Mouse (Mus musculus) colon, adult 2 months (tissue): ENCODE measurements around the gene Cdiptos. TPM values are rescaled to one million over a fixed set of nuclear protein-coding genes. Genes with fewer than 3 reads are reported as not detected.

Source experiments
- polyA plus RNA-seq: library from polyadenylated mRNA; depleted of rRNA; stranded (reverse); fragments of >200 nt; gene quantifications from 2 replicates; pipeline ENCODE4 v1.2.3, GENCODE M21; 2012; rRNA removed

Cdiptos gene
- 0.65 and 0.88 TPM in 2 replicates for polyA plus RNA-seq

DNA sequence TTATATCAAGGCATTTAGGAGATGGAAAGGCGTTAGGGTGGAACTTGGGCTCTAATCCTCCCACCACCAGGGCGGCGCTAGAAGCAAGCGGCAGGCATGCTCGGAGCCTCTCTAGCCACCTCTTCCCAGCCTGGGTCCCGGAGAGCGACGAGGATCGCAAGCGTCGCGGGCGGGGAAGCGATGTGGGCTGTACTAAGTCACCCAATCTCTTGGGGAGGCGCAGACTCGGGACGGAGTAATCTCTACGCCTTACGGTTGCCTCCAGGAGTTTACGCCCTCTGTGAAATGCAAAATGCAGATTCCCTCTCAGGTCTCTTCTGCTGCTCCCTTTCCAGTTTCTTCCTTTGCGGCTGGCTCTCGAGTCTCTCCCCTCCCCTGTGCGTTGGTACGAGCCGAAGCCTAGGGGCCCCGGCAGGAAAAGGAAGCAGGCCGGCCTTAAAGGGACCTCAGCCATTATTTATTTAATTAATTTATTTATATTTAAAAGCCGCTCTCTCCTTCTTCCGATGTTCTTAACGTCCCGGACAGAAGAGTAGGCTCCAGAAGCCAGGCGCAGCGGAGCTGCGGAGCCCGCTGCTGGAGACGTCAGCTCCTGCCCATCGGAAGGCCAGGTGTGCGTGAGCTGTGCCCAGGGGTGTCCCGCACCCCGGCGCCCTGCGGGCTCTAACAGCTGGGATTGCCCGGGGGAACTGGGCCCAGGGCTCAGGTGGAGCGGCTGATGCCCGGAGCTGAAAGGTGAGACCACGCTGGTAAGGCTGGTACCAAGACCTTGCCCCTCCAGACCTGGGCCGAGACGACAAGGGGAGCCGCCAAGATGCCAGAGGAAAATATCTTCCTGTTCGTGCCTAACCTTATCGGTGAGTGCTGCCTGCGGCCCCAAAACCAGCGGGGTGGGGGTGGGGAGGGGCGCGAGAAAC, at the start of gene Cdiptos:
Gene Cdiptos, minus strand, starts transcription at position 149 of the 917 bp plus-strand sequence.

DNA sequence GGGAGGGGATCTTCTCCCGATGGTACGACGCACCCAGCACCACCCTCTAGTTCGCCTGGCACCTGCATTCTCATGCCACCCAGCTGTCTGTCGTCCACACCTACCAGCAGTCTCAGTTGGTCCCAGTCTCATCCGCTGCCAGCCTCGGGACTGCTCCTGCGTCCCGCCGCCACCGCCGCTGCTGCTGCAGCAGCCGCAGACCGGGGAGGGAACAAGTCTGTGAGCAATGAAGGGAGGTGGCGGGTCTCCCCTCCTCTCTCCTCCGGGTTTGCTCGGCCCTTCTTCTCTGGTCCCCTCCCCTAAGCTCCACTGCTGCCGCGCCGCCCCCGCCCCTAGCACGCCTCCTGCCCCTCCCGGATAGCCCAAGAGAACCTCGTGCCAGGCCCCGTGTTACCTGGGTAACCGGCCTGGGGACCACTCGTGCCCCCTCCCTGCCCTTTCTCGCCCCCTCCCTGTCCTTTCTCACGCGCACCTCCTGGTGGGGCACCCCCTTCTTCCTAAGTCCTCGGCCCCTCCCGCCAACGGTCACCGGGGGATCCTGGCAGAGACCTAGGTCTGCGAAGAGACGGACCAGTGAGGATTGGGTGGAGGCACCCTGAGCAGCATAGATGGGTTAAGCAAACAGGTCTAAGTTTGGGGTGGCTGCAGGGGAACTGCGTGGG, 45.1 kb upstream of the Cdiptos start, which contains the start of the genes Gm42742 and Prrt2:
Gene Gm42742, minus strand, starts transcription at position 197 of the 662 bp plus-strand sequence.
Gene Prrt2, minus strand, starts transcription at position 311 of the 662 bp plus-strand sequence.

DNA sequence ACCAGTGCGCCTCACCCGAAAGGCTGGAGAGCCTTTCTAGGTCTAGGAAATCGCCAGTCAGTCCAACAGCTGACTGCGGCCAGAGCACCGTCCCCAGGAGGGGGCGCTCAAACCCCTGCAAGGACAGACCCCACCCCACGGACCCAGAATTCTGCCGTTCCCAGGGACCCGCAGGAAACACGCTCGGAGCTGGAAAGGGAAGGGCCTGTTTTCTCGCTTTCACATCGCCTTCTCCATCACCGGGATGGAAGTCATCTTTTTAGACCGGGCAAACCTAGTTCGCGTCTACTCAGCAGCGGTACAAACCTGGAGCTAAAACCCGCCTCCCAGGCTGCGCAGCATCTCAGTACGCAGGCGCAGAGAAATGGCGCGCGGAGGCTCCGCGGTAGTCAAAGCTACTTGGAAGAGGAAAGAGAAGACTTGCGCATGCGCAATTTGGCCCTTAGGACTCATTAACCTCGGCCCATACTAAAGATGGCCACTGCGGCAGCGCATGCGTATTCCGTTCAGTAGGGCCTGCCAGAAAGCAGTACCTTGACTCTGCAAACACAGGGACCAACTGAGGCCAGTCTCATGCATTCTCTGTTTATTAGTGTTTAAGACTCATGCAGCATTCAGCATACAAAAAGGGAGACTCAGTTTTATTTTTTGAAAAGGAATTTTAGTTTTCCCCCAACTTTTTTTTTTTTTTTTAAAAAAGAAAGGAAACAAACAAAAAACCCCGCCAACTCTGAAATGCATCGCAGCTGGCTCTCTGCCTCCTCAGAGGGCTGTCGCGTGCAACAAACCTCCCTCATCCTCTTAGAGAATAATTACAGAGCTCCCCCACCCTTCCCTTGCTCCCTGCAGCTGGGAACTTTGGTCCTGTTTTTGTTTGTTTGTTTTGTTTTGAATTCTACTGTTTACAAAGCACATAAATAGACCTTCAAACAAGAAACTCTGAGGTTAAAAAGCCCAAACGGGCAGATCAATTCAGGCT, 41.4 kb upstream of the Cdiptos start, which contains the start of gene Pagr1a:
Gene Pagr1a, minus strand, starts transcription at position 382 of the 979 bp plus-strand sequence.

DNA sequence TGATC, 40.4 kb upstream of the Cdiptos start, which contains the start of gene Pagr1b:
Gene Pagr1b, minus strand, starts transcription at position 4 of the 5 bp plus-strand sequence.

DNA sequence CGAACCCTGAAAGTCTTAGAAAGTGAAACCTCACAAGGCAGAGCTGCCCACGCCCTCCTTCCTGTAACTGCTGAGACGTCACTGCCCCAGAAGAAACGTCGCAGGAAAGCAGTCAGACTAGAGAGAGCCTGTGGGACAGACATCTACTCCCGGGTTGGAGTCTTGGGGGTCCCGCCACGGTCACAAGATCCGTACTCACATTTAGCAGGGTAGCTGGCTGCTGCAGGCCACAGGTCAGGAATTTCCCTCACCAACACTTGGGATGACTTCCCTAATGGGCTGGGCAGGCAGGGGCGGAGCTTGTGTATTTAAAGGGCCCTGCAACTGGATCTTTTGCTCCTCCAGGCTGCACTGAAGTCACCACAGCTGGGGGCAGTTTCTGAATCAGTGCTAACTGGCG, 38.4 kb upstream of the Cdiptos start, which contains the start of gene Mvp:
Gene Mvp, minus strand, starts transcription at position 302 of the 400 bp plus-strand sequence.

DNA sequence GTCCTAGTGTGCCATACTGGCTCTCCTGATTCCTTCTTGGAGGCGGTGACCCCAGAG, 177 bp downstream of the Cdiptos start, which contains the start of gene Cdipt:
Gene Cdipt, plus strand, starts transcription at position 22 of the 57 bp plus-strand sequence.

DNA sequence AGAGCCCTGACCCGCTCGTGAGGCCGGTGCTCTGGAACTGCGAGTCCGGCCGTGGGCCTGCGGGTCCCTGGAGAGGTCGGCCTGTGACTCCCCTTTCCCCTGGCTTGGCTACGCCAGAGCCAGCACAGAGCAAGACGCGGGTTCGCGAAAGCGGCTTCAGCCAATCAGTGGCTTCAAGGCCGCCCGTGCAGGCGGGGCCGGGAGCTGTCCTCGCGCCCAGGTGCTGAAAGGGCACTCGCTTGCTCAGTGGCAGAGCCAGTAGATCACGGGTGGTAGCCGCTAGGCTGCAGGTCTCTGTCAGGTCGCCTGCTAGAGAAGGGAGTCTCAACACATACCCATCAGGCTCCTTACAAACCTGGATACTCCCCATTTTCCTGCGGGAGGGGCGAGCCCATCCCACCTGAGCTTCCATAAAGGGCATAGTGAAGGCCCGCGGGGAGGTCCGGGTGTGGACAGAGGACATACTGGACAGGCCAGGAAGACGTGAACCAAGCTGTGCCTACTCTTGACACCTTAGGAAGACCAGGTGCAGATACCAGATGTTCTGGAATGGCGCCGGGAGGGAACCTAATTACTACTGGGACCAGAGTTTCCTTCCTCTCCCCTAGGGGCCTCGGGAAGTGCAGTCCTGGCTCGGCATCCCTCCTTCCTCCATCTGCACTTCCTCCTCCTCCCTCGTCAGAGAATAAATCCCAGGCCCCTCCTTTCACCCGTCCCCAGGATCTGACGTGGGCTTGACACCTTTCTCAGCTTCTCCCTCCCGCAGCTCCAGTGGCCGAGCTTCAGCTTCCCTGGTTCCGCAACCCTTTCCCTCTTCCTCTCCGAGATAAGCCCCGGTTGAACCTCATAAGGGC, 25.9 kb downstream of the Cdiptos start, which contains the start of gene Sez6l2:
Gene Sez6l2, plus strand, starts transcription at position 771 of the 854 bp plus-strand sequence.

DNA sequence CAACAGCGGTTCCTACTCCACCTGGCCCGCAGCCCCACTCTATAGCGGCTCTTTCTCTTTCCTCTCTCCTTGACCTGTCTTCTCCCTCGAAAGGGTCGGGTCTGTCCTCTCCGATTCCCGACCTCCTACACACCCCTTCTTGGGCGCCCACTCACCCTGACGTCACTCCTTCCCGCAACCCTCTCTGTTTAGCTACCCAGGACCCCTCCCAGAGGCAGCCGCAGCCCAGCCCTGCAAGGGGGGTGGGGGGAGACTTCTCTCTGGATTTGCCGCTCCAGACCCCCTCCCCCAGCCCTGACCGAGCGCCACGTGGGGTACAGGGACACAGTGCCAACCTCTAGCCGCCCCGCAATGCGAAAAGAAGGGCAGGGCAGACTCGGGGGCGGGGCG, 26.5 kb downstream of the Cdiptos start, which contains the start of gene Asphd1:
Gene Asphd1, minus strand, starts transcription at position 180 of the 390 bp plus-strand sequence.

DNA sequence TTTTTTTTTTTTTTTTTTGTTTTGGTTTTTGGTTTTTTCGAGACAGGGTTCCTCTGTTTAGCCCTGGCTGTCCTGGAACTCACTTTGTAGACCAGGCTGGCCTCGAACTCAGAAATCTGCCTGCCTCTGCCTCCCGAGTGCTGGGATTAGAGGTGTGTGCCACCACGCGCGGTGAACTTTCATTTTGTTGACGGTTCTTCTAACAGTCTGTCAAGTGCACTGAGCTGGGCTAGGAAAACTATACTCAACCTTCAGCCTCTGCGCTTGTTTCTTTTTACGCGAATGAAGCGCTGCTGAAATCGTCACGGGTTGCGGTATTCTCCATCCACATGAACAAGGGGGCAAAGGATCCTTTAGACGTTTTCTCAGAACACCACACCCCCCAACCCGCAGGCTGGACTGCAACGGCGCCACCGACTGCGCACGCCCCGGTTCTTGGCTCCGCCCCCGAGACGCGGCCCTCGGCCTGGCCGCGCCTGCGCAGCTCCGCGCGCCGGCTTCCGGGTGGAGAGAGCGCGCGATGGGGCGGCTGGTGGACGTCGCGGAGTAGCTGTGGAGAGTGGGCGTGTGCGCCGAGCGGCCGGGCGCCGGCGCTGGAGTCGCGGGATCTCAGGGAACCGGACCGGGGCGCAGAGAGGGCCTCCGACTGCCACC, 47.4 kb downstream of the Cdiptos start, which contains the start of gene Kctd13:
Gene Kctd13, plus strand, starts transcription at position 496 of the 654 bp plus-strand sequence.

DNA sequence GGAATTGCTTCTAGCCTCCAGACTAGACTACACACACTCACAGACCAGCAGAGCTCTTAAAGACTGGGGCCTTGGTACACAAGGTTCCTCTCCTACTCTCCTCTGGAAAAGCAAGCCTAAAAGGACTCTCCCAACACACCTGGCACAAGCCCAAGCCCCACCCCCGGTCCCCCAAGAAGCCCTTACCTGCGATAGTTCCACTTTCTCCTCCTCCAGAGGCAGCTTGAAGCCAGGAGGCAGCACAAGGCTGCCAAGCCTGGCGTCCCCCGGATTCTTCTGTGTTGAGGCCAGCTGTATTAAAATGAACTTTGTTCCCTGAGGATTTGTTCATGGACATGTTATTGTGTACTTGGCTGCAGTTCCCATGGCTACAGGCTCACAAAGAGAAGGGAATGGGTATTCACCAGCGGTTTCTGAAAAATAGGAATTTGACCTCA, 53.3 kb downstream of the Cdiptos start, which contains the start of gene Tmem219:
Gene Tmem219, minus strand, starts transcription at position 294 of the 437 bp plus-strand sequence.

Other genes with a start within 250 kb of the Cdiptos start
- gene Mapk3, start 216.5 kb downstream of the Cdiptos start, polyA plus RNA-seq = 651 and 659 TPM in 2 replicates
- gene Gdpd3, start 209.8 kb downstream of the Cdiptos start, polyA plus RNA-seq = 9.4 and 26.3 TPM in 2 replicates
- 414 and 445 TPM in 2 replicates for gene Ypel3, start 199.1 kb downstream of the Cdiptos start, polyA plus RNA-seq
- gene Tbx6, start 194.6 kb downstream of the Cdiptos start, polyA plus RNA-seq = 4.6 and 5.0 TPM in 2 replicates
- gene Ppp4c, start 183.6 kb downstream of the Cdiptos start, polyA plus RNA-seq = 190 and 210 TPM in 2 replicates
- 2.6 and 3.6 TPM in 2 replicates for gene Fam57b, start 178.4 kb downstream of the Cdiptos start, polyA plus RNA-seq
- not detected in 2 replicates for gene 4930451I11Rik, start 144.5 kb downstream of the Cdiptos start, polyA plus RNA-seq
- gene Doc2a, start 128.7 kb downstream of the Cdiptos start, polyA plus RNA-seq = not detected in 2 replicates
- 6.8 and 9.7 TPM in 2 replicates for gene Hirip3, start 114.1 kb downstream of the Cdiptos start, polyA plus RNA-seq
- 53.1 and 56.0 TPM in 2 replicates for gene Ino80e, start 113.7 kb downstream of the Cdiptos start, polyA plus RNA-seq
- gene Taok2, start 91.4 kb downstream of the Cdiptos start, polyA plus RNA-seq = 99.3 and 107 TPM in 2 replicates
- gene Tmem219, start 53.2 kb downstream of the Cdiptos start, polyA plus RNA-seq = 109 and 125 TPM in 2 replicates
- 15.5 and 21.3 TPM in 2 replicates for gene Kctd13, start 47.2 kb downstream of the Cdiptos start, polyA plus RNA-seq
- 0.51 and 0.92 TPM in 2 replicates for gene Asphd1, start 26.5 kb downstream of the Cdiptos start, polyA plus RNA-seq
- 5.1 and 5.3 TPM in 2 replicates for gene Sez6l2, start 25.5 kb downstream of the Cdiptos start, polyA plus RNA-seq
- 248 and 339 TPM in 2 replicates for gene Cdipt, start 184 bp downstream of the Cdiptos start, polyA plus RNA-seq
- 270 and 280 TPM in 2 replicates for gene Mvp, start 38.5 kb upstream of the Cdiptos start, polyA plus RNA-seq
- 3.0 and 4.5 TPM in 2 replicates for gene Pagr1b, start 40.4 kb upstream of the Cdiptos start, polyA plus RNA-seq
- 0.86 and 12.8 TPM in 2 replicates for gene Pagr1a, start 41.3 kb upstream of the Cdiptos start, polyA plus RNA-seq
- gene Gm42742, start 45.0 kb upstream of the Cdiptos start, polyA plus RNA-seq = 35.5 and 40.3 TPM in 2 replicates
- gene Prrt2, start 45.1 kb upstream of the Cdiptos start, polyA plus RNA-seq = 7.0 and 8.9 TPM in 2 replicates
- 182 and 234 TPM in 2 replicates for gene Maz, start 50.9 kb upstream of the Cdiptos start, polyA plus RNA-seq
- 6.3 and 6.9 TPM in 2 replicates for gene Kif22, start 66.4 kb upstream of the Cdiptos start, polyA plus RNA-seq
- 4,054 and 4,768 TPM in 2 replicates for gene Zg16, start 111.2 kb upstream of the Cdiptos start, polyA plus RNA-seq
- gene AI467606, start 115.3 kb upstream of the Cdiptos start, polyA plus RNA-seq = 21.2 and 21.4 TPM in 2 replicates
- gene Qprt, start 146.1 kb upstream of the Cdiptos start, polyA plus RNA-seq = 0.65 and 0.79 TPM in 2 replicates
- gene Spn, start 161.7 kb upstream of the Cdiptos start, polyA plus RNA-seq = 1.9 and 2.2 TPM in 2 replicates
- 17.7 and 20.8 TPM in 2 replicates for gene Cd2bp2, start 220.0 kb upstream of the Cdiptos start, polyA plus RNA-seq
- 36.0 and 42.8 TPM in 2 replicates for gene Tbc1d10b, start 232.4 kb upstream of the Cdiptos start, polyA plus RNA-seq
- gene Mylpf, start 232.8 kb upstream of the Cdiptos start, polyA plus RNA-seq = 0.43 and 0.79 TPM in 2 replicates